Mouse (Mus musculus) heart, adult 2 months (tissue): Measurements from ENCODE around the gene Shd.

ENCODE experiments used
- CTCF ChIP-seq: fragments of 200-600 bp; IDR thresholded peaks from 2 replicates; pipeline ENCODE4 v1.8.1; 2022; ENCODE audit warnings: antibody characterized with exemption, mild to moderate bottlenecking, moderate library complexity
- EP300 ChIP-seq: fragments of 200-500 bp; IDR thresholded peaks from 2 replicates; pipeline ENCODE4 v1.6.1; 2011; ENCODE audit warnings: low read depth, low read length, control low read depth; ENCODE audit not compliant: insufficient read depth
- POLR2A ChIP-seq: fragments of 200-500 bp; IDR thresholded peaks from 2 replicates; pipeline ENCODE4 v1.6.1; 2011; ENCODE audit warnings: mild to moderate bottlenecking, low read depth, low read length, control low read depth; ENCODE audit not compliant: insufficient read depth

GRCm38 (mm10) chr17:56021161-56021910 is 51.1 kb downstream of the Shd start:
- TF ChIP-seq POLR2A (no peak), CTCF (no peak), EP300 (no peak)
